Mouse (Mus musculus) CH12.LX (cell line): ENCODE measurements around the gene Alg9. TPM values are rescaled to one million over a fixed set of nuclear protein-coding genes. Genes with fewer than 3 reads are reported as not detected.
A peak's percentile ranks its signal among the peaks of the same experiment; 100 is the strongest.

Experiments used
- DNase-seq: peaks from one replicate; pipeline ENCODE4 v3.0.0-alpha.2; 2013; ENCODE audit errors: extremely low read depth
- H3K27ac ChIP-seq: 2 replicates; pipeline ENCODE4 v1.5.1; 2012; ENCODE audit warnings: low read depth, mild to moderate bottlenecking, control low read depth, moderate library complexity; ENCODE audit not compliant: insufficient read depth
- H3K27me3 ChIP-seq: replicated peaks from 2 replicates; pipeline ENCODE3; 2012; ENCODE audit warnings: inconsistent platforms
- H3K36me3 ChIP-seq, 2 experiments: replicated peaks in 1 of 2; 2 replicates each; pipeline versions ENCODE3 to v1.6.1; 2012; ENCODE audit warnings: inconsistent platforms in 1 of 2, low read length in 1 of 2, mild to moderate bottlenecking in 1 of 2, mixed read lengths in 1 of 2, moderate library complexity in 1 of 2; ENCODE audit not compliant: control insufficient read depth in 1 of 2, insufficient read depth in 1 of 2
- H3K4me1 ChIP-seq, 2 experiments: 2 replicates each; pipeline ENCODE4 v1.6.1; 2012; ENCODE audit warnings: inconsistent platforms in 1 of 2, moderate library complexity in 1 of 2; ENCODE audit not compliant: insufficient read depth in 2 of 2, control insufficient read depth in 1 of 2
- H3K4me2 ChIP-seq: 2 replicates; pipeline ENCODE4 v1.6.1; 2012; ENCODE audit warnings: low read depth, mild to moderate bottlenecking, control low read depth; ENCODE audit not compliant: poor library complexity, insufficient read depth, severe bottlenecking
- H3K4me3 ChIP-seq, 3 experiments: fragments of 150-350 bp in 1 of 3; sonication (generic) in 1 of 3; replicated peaks in 1 of 3; 2 replicates each; pipeline versions ENCODE3 to v1.5.1; 2011 to 2012; ENCODE audit warnings: low read depth in 2 of 3, low read length in 2 of 3, mild to moderate bottlenecking in 2 of 3, moderate library complexity in 2 of 3, control low read depth in 1 of 3, improper control_type of control experiment in 1 of 3, inconsistent platforms in 1 of 3, mixed read lengths in 1 of 3; ENCODE audit not compliant: poor library complexity in 1 of 3
- H3K79me2 ChIP-seq: replicated peaks from 2 replicates; pipeline ENCODE4 v1.6.1; 2012; ENCODE audit warnings: mild to moderate bottlenecking, moderate library complexity; ENCODE audit not compliant: control insufficient read depth, poor library complexity, insufficient read depth, severe bottlenecking; ENCODE audit errors: extremely low read depth
- H3K9ac ChIP-seq: 2 replicates; pipeline ENCODE4 v1.6.1; 2012; ENCODE audit warnings: low read depth, mild to moderate bottlenecking, control low read depth, moderate library complexity; ENCODE audit not compliant: insufficient read depth
- H3K9me3 ChIP-seq: replicated peaks from 2 replicates; pipeline ENCODE3; 2012; ENCODE audit warnings: low read length, inconsistent platforms, mixed read lengths
- BHLHE40 ChIP-seq: IDR thresholded peaks from 2 replicates; pipeline ENCODE4 v1.6.1; 2011; ENCODE audit warnings: mild to moderate bottlenecking, low read depth, low read length, improper control_type of control experiment
- CHD1 ChIP-seq: IDR thresholded peaks from 2 replicates; pipeline ENCODE4 v1.6.1; 2012; ENCODE audit warnings: low read depth, low read length, improper control_type of control experiment, inconsistent platforms
- CTCF ChIP-seq, 2 experiments: IDR thresholded peaks in 1 of 2; conservative IDR thresholded peaks in 1 of 2; 2 replicates each; pipeline ENCODE4 v1.5.1; 2011 to 2012; ENCODE audit warnings: low read depth in 2 of 2, low read length in 2 of 2, improper control_type of control experiment in 1 of 2, inconsistent platforms in 1 of 2, mild to moderate bottlenecking in 1 of 2, moderate library complexity in 1 of 2
- E2F4 ChIP-seq: IDR thresholded peaks from 2 replicates; pipeline ENCODE4 v1.6.1; 2011; ENCODE audit warnings: low read depth, low read length, improper control_type of control experiment; ENCODE audit not compliant: insufficient replicate concordance
- ELF1 ChIP-seq: IDR thresholded peaks from 2 replicates; pipeline ENCODE4 v1.6.1; 2014; ENCODE audit warnings: low read depth, mild to moderate bottlenecking, inconsistent platforms, low read length, improper control_type of control experiment
- IRF4 ChIP-seq: IDR thresholded peaks from 2 replicates; pipeline ENCODE4 v1.6.1; 2014; ENCODE audit warnings: low read depth, mild to moderate bottlenecking, inconsistent platforms, low read length, improper control_type of control experiment
- JUND ChIP-seq: conservative IDR thresholded peaks from 2 replicates; pipeline ENCODE4 v1.6.1; 2011; ENCODE audit warnings: low read depth, low read length, improper control_type of control experiment
- MAX ChIP-seq: IDR thresholded peaks from 2 replicates; pipeline ENCODE4 v1.6.1; 2011; ENCODE audit warnings: low read length, improper control_type of control experiment
- MAZ ChIP-seq: IDR thresholded peaks from 2 replicates; pipeline ENCODE4 v1.6.1; 2012; ENCODE audit warnings: low read depth, mild to moderate bottlenecking, inconsistent platforms, low read length, improper control_type of control experiment, moderate library complexity
- MXI1 ChIP-seq: IDR thresholded peaks from 2 replicates; pipeline ENCODE4 v1.6.1; 2011; ENCODE audit warnings: mild to moderate bottlenecking, low read depth, low read length, improper control_type of control experiment
- NELFE ChIP-seq: IDR thresholded peaks from 2 replicates; pipeline ENCODE4 v1.6.1; 2011; ENCODE audit warnings: low read depth, low read length, improper control_type of control experiment
- NRF1 ChIP-seq: IDR thresholded peaks from 2 replicates; pipeline ENCODE4 v1.6.1; 2014; ENCODE audit warnings: low read depth, mild to moderate bottlenecking, inconsistent platforms, low read length, improper control_type of control experiment, moderate library complexity
- POLR2A ChIP-seq: IDR thresholded peaks from 2 replicates; pipeline ENCODE4 v1.6.1; 2011; ENCODE audit warnings: low read depth, mild to moderate bottlenecking, improper control_type of control experiment, low read length
- RAD21 ChIP-seq: IDR thresholded peaks from 2 replicates; pipeline ENCODE4 v1.6.1; 2011; ENCODE audit warnings: low read depth, mild to moderate bottlenecking, low read length, improper control_type of control experiment, moderate library complexity
- RCOR1 ChIP-seq: conservative IDR thresholded peaks from 2 replicates; pipeline ENCODE4 v1.6.1; 2012; ENCODE audit warnings: low read depth, mild to moderate bottlenecking, inconsistent platforms, low read length, improper control_type of control experiment
- SIN3A ChIP-seq: IDR thresholded peaks from 2 replicates; pipeline ENCODE4 v1.6.1; 2012; ENCODE audit warnings: low read length, improper control_type of control experiment, inconsistent platforms
- SMC3 ChIP-seq: IDR thresholded peaks from 2 replicates; pipeline ENCODE4 v1.6.1; 2011; ENCODE audit warnings: low read depth, low read length, improper control_type of control experiment
- TBP ChIP-seq: conservative IDR thresholded peaks from 2 replicates; pipeline ENCODE4 v1.6.1; 2011; ENCODE audit warnings: low read depth, low read length, improper control_type of control experiment
- USF1 ChIP-seq: IDR thresholded peaks from 2 replicates; pipeline ENCODE4 v1.6.1; 2014; ENCODE audit warnings: low read depth, mild to moderate bottlenecking, inconsistent platforms, low read length, improper control_type of control experiment
- ZC3H11A ChIP-seq: IDR thresholded peaks from 2 replicates; pipeline ENCODE4 v1.6.1; 2012; ENCODE audit warnings: low read depth, mild to moderate bottlenecking, inconsistent platforms, low read length, improper control_type of control experiment
- ZKSCAN1 ChIP-seq: IDR thresholded peaks from 2 replicates; pipeline ENCODE4 v1.6.1; 2012; ENCODE audit warnings: low read depth, inconsistent platforms, low read length, improper control_type of control experiment, borderline replicate concordance
- ZMIZ1 ChIP-seq: IDR thresholded peaks from 2 replicates; pipeline ENCODE4 v1.6.1; 2012; ENCODE audit warnings: low read depth, mild to moderate bottlenecking, inconsistent platforms, low read length, improper control_type of control experiment
- ZNF384 ChIP-seq: IDR thresholded peaks from 2 replicates; pipeline ENCODE4 v1.6.1; 2012; ENCODE audit warnings: low read depth, low read length, improper control_type of control experiment, inconsistent platforms
- dilution Hi-C: fragments of 300-500 bp; cut with MboI; formaldehyde crosslinking; loops from 2 replicates; pipeline ENCODE4 v1.14.3; 2020; ENCODE audit warnings: low sequenced_read_pairs; ENCODE audit not compliant: extremely low pct_unique_long_range_greater_than_20kb, extremely low pct_ligation_motif_present
- in situ Hi-C: fragments of 300-500 bp; cut with MboI; formaldehyde crosslinking; loops from 3 replicates; pipeline ENCODE4 v1.14.3; 2019; ENCODE audit warnings: low sequenced_read_pairs, low pct_ligation_motif_present, low pct_unique_long_range_greater_than_20kb, mixed read lengths
- polyA plus RNA-seq: library from polyadenylated mRNA; unstranded; fragments of >175 nt; gene quantifications from 2 replicates; pipeline ENCODE4 v1.2.1, GENCODE M21; 2012; ENCODE audit warnings: low read depth; ENCODE audit not compliant: insufficient read length
- total RNA-seq, 2 experiments: library from RNA; depleted of rRNA; stranded (reverse); fragments of 300-350 nt in 1 of 2; fragments of >200 nt in 1 of 2; gene quantifications; 2 replicates each; pipeline ENCODE4 v1.2.3; 2012 to 2014

Gene Alg9
- total and polyA plus RNA-seq, 3 experiments: 25.7 to 40.1 (median 39.6) TPM

GRCm38 (mm10) chr9:50855133-50855766 lies 80.4 kb downstream of the Alg9 start:
- dilution Hi-C loops (no loop called here), in situ Hi-C loops (no loop called here)
- Histone ChIP-seq H3K27me3 (no peaks in the 10 kb centered on the region), H3K4me2 (peak overlapping the region; percentile 23; the same call in 1 of the 2 replicates), H3K36me3 (peaks cover 12 to 16% of the 10 kb centered on the region in 2 experiments), H3K9ac (peak overlapping the region; percentile 82; the same call in 1 of the 2 replicates), H3K27ac (peak overlapping the region; percentile 32), H3K4me3 (no peak overlapping the region), H3K79me2 (peaks cover 18% of the 10 kb centered on the region), H3K9me3 (no peaks in the 10 kb centered on the region), H3K4me1 (peaks cover 21 to 31% of the 10 kb centered on the region in 2 experiments)
- TF ChIP-seq NRF1 (no peak), TBP (no peak), SMC3 (no peak), BHLHE40 (peak; percentile 16; the same call in 1 of the 2 replicates), ZNF384 (peak; percentile 85), RAD21 (no peak)
- DNase-seq: peak; percentile 46

- Histone ChIP-seq H3K4me1 (peaks cover 21 to 31% of the 10 kb centered on the region in 2 experiments), H3K4me3 (peak overlapping the region in 2 of 3 experiments; percentile 41 to 94)
Observed at GRCm38 (mm10) chr9:50855780-50856179, 81.0 kb downstream of the Alg9 start.

GRCm38 (mm10) chr9:50856341-50857081 lies 81.7 kb downstream of the Alg9 start:
- in situ Hi-C loops (no loop called here), dilution Hi-C loops (no loop called here)
- TF ChIP-seq JUND (no peak), ELF1 (peak; percentile 41; the same call in 1 of the 2 replicates), NELFE (peak; percentile 93), IRF4 (0 out of 2 replicates have a peak, but pooled peaks have one; percentile 3), POLR2A (peak; percentile 93), MXI1 (peak; percentile 18; the same call in 1 of the 2 replicates), MAX (peak; percentile 36; the same call in 1 of the 2 replicates), CTCF (conservative IDR thresholded peaks at IDR 0.05 in 1 of 2, IDR thresholded peaks at IDR 0.05 in 1 of 2; ENCODE audit: low read depth in 2 of 2, low read length in 2 of 2) (no peak), BHLHE40 (peak; percentile 35; the same call in 1 of the 2 replicates), RCOR1 (no peak), CHD1 (peak; percentile 92), ZMIZ1 (peak; percentile 93), ZNF384 (no peak), MAZ (peak; percentile 60; the same call in 1 of the 2 replicates), NRF1 (peak; percentile 68), SIN3A (peak; percentile 64; the same call in 1 of the 2 replicates), ZC3H11A (no peak)

More at GRCm38 (mm10) chr9:50855780-50856179, 81.0 kb downstream of the Alg9 start:
- Histone ChIP-seq H3K27me3 (no peaks in the 10 kb centered on the region), H3K9ac (peak overlapping the region; percentile 82), H3K79me2 (peaks cover 18% of the 10 kb centered on the region), H3K36me3 (peaks cover 17 to 22% of the 10 kb centered on the region in 2 experiments), H3K9me3 (no peaks in the 10 kb centered on the region), H3K4me2 (peak overlapping the region; percentile 70), H3K27ac (peak overlapping the region; percentile 78)
- no peak for DNase-seq
- dilution Hi-C loops: no loop called here
- in situ Hi-C loops: no loop called here
- no peak for TF ChIP-seq USF1
- no peak for TF ChIP-seq E2F4
- TF ChIP-seq SIN3A: 0 out of 2 replicates have a peak, but pooled peaks have one; percentile 6
- no peak for TF ChIP-seq ZKSCAN1
- no peak for TF ChIP-seq ZMIZ1

More at GRCm38 (mm10) chr9:50856341-50857081, 81.7 kb downstream of the Alg9 start:
- Histone ChIP-seq H3K9ac (peak overlapping the region; percentile 82), H3K79me2 (peaks cover 18% of the 10 kb centered on the region), H3K36me3 (peaks cover 24 to 29% of the 10 kb centered on the region in 2 experiments), H3K4me1 (peaks cover 21 to 29% of the 10 kb centered on the region in 2 experiments), H3K4me3 (peak overlapping the region; percentile 72 to 94 (median 86)), H3K27me3 (no peaks in the 10 kb centered on the region), H3K4me2 (peak overlapping the region; percentile 70), H3K27ac (peak overlapping the region; percentile 78), H3K9me3 (no peaks in the 10 kb centered on the region)
- peak; percentile 83 for DNase-seq
